Mouse (Mus musculus): Measurements from ENCODE around the gene Plekha8.

GRCm38 (mm10) chr6:54688467-54689323, 93.8 kb downstream of the Plekha8 start:
- TF ChIP-seq CTCF (IDR thresholded peaks at IDR 0.05; ENCODE audit: insufficient read depth, low read depth, low read length) (no peak), POLR2A (IDR thresholded peaks at IDR 0.05; ENCODE audit: insufficient read depth, low read depth, low read length) (no peak)

Data from olfactory bulb, adult 2 months (tissue).